Mouse (Mus musculus) layer of hippocampus, adult 6 months (tissue): ENCODE data around the gene Vmn1r10. TPM values are rescaled to one million over a fixed set of nuclear protein-coding genes. Genes with fewer than 3 reads are reported as not detected.

Experiments used
- long read RNA-seq, 2 experiments: library from polyadenylated mRNA; unstranded; transcript quantifications; one replicate each; pipeline ENCODE4 v2.0.0; 2019 to 2020
- polyA plus RNA-seq: library from polyadenylated mRNA; unstranded; fragments of <200 nt; fragmentation: Nextera tagmentation; gene quantifications from 2 replicates; pipeline ENCODE4 v1.2.3, GENCODE M21; 2021

Gene Vmn1r10
- not detected in 2 replicates for polyA plus RNA-seq
- long read RNA-seq, experiment 1 = 0 reads
- long read RNA-seq, experiment 2 = 0 reads

DNA sequence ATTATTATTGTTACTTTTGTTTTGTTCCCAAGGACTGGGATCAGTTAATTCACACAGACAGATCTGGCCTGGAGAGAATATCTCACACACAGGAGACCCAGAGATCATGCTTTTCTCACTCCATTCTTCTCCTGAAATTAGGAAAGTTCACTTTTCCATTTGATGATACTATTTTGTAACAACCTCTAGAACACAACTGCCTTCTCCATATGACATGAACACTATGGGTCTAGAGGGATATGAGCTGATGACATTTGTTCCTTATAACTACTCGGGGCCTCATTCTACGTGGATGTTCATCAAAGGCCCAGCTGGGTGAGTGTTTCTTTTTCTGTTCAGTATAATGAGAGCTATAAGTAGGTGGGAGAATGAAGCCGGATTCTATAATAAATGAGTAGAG lies at the start of gene Vmn1r10:
Gene Vmn1r10 (plus strand): TSS at position 301 of the 400 bp plus-strand sequence.

DNA sequence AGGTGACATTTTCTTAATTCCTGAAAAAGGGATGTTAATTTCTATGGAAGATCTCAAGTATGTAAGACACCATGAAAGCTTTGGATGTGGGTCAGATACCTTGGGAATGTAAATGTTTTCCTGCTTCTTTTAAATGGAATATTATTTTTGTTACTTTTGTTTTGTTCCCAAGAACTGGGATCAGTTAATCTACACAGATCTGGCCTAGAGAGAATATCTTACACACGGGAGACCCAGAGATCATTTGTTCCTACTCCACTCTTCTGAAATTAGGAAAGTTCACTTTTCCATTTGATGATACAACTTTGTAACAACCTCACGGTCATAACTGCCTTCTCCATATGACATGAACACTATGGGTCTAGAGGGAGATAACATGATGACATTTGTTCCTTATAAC lies 42.8 kb upstream of the Vmn1r10 start, which contains the start of gene Vmn1r9:
Gene Vmn1r9 (plus strand): TSS at position 301 of the 400 bp plus-strand sequence.

GRCm38 (mm10) chr6:57133155-57133554 lies 23.9 kb downstream of the Vmn1r10 start, which contains the start of gene Vmn1r11:
Gene Vmn1r11, plus strand, starts transcription at chr6:57133455.

GRCm38 (mm10) chr6:57156619-57157018 lies 47.4 kb downstream of the Vmn1r10 start, which contains the start of gene Vmn1r12:
Gene Vmn1r12, plus strand, starts transcription at chr6:57156919.

Other genes starting within 250 kb of the Vmn1r10 start
- 93.8 and 101 TPM in 2 replicates for gene Nt5c3, start 185.5 kb upstream of the Vmn1r10 start, polyA plus RNA-seq
- gene Vmn1r4, start 185.4 kb upstream of the Vmn1r10 start, polyA plus RNA-seq = 0.13 and 0.38 TPM in 2 replicates
- not detected in 2 replicates for gene Vmn1r5, start 139.2 kb upstream of the Vmn1r10 start, polyA plus RNA-seq
- not detected in 2 replicates for gene Vmn1r6, start 112.2 kb upstream of the Vmn1r10 start, polyA plus RNA-seq
- not detected in 2 replicates for gene Vmn1r7, start 84.1 kb upstream of the Vmn1r10 start, polyA plus RNA-seq
- not detected in 2 replicates for gene Vmn1r8, start 77.2 kb upstream of the Vmn1r10 start, polyA plus RNA-seq
- gene Vmn1r9, start 42.7 kb upstream of the Vmn1r10 start, polyA plus RNA-seq = not detected in 2 replicates
- not detected in 2 replicates for gene Vmn1r11, start 24.0 kb downstream of the Vmn1r10 start, polyA plus RNA-seq
- gene Vmn1r12, start 47.5 kb downstream of the Vmn1r10 start, polyA plus RNA-seq = not detected in 2 replicates
- not detected in 2 replicates for gene Vmn1r13, start 93.8 kb downstream of the Vmn1r10 start, polyA plus RNA-seq
- not detected in 2 replicates for gene Vmn1r14, start 122.2 kb downstream of the Vmn1r10 start, polyA plus RNA-seq
- not detected in 2 replicates for gene Vmn1r15, start 148.5 kb downstream of the Vmn1r10 start, polyA plus RNA-seq
- not detected in 2 replicates for gene Vmn1r16, start 220.0 kb downstream of the Vmn1r10 start, polyA plus RNA-seq